Comparison of ENCODE assay signal across 9 mouse cellular contexts in the genomic region with DNA sequence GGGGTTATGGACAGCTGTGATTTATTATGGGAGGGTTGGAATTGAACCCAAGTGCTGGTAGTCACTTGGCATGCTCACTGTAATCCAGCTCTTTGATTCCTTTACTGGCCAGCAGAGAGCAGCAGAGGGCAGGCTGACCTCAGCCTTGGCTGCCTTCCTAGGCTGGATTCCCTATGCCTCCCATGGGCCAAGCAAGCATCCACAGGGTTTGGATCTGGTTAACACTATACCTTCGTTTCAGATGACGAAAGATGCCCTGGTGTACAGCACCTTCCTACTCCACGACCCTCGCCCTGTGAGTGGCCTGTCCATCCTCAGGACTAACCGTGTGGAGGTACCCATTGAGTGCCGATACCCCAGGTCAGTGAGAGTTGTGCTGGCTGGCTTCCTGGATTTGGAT. TPM values are rescaled to one million over a fixed set of nuclear protein-coding genes. Genes with fewer than 3 reads are reported as not detected.
A peak's percentile ranks its signal among the peaks of the same experiment; 100 is the strongest.
DNase-seq lines count a peak whose midpoint lies in the region; ATAC-seq and TF ChIP-seq lines count a peak whose summit lies in the region.
"Had no signal": no experiment of that assay in that cellular context is flagged by ENCODE, and none has a peak within 500 bp of the region (broad histone marks: within the 10 kb centered on the region; RNA-seq: fewer than 3 reads in every experiment).

No protein-coding gene starts in this region.

- no peak overlapping the region for H3K27ac ChIP-seq in forebrain, embryonic 11.5 days (ENCODE audit: low read depth, low read length)
- no peak overlapping the region for H3K27ac ChIP-seq in forebrain, embryonic 12.5 days
- no peak overlapping the region for H3K27ac ChIP-seq in embryonic facial prominence, embryonic 10.5 days (replicated peaks)
- H3K27ac ChIP-seq in liver, postnatal 0 days (ENCODE audit: low read depth): no peak overlapping the region
- H3K27ac ChIP-seq in small intestine, adult 2 months (ENCODE audit: insufficient read depth, low read depth, low read length): no peak overlapping the region

- no peak for TF ChIP-seq EP300 in liver, postnatal 0 days (IDR thresholded peaks at IDR 0.05; ENCODE audit: low read depth)

- no peak overlapping the region for H3K9ac ChIP-seq in forebrain, embryonic 11.5 days (ENCODE audit: low read length)
- no peak overlapping the region for H3K9ac ChIP-seq in forebrain, embryonic 12.5 days
- H3K9ac ChIP-seq in liver, postnatal 0 days (replicated peaks): no peak overlapping the region

- H3K27me3 ChIP-seq in forebrain, embryonic 11.5 days (ENCODE audit: control insufficient read depth, insufficient read depth, low read length): no peaks in the 10 kb centered on the region
- H3K27me3 ChIP-seq in forebrain, embryonic 12.5 days: no peaks in the 10 kb centered on the region
- no peaks in the 10 kb centered on the region for H3K27me3 ChIP-seq in embryonic facial prominence, embryonic 10.5 days (replicated peaks; ENCODE audit: low read depth, poor library complexity, severe bottlenecking)
- no peaks in the 10 kb centered on the region for H3K27me3 ChIP-seq in liver, postnatal 0 days (ENCODE audit: insufficient read depth, low read length)
- no peaks in the 10 kb centered on the region for H3K27me3 ChIP-seq in small intestine, adult 2 months (ENCODE audit: control insufficient read depth, insufficient read depth, low read length)

- 41% methylated on average over 6 of the region's 6 CpGs for WGBS in forebrain, embryonic 11.5 days
- WGBS in forebrain, embryonic 12.5 days: 41% methylated on average over 6 of the region's 6 CpGs
- WGBS in embryonic facial prominence, embryonic 10.5 days: 38% methylated on average over 6 of the region's 6 CpGs
- WGBS in liver, postnatal 0 days (ENCODE audit: insufficient replicate concordance): 52% methylated on average over 6 of the region's 6 CpGs
- WGBS in small intestine, adult 2 months: 41% methylated on average over 6 of the region's 6 CpGs

- peak; percentile 90 for TF ChIP-seq CTCF in liver, postnatal 0 days (IDR thresholded peaks at IDR 0.05; ENCODE audit: low read depth)
- TF ChIP-seq CTCF in small intestine, adult 2 months (IDR thresholded peaks at IDR 0.05; ENCODE audit: extremely low read depth, insufficient read length, insufficient replicate concordance, low read depth, low read length): peak; percentile 78; the same call in 1 of the 2 replicates

- H3K4me1 ChIP-seq in forebrain, embryonic 11.5 days (replicated peaks; ENCODE audit: control insufficient read depth, insufficient read depth, low read length): no peaks in the 10 kb centered on the region
- no peaks in the 10 kb centered on the region for H3K4me1 ChIP-seq in forebrain, embryonic 12.5 days
- no peaks in the 10 kb centered on the region for H3K4me1 ChIP-seq in embryonic facial prominence, embryonic 10.5 days
- no peaks in the 10 kb centered on the region for H3K4me1 ChIP-seq in liver, postnatal 0 days (ENCODE audit: insufficient read depth)
- no peaks in the 10 kb centered on the region for H3K4me1 ChIP-seq in small intestine, adult 2 months (ENCODE audit: control insufficient read depth, insufficient read depth, insufficient read length, low read length)

- TF ChIP-seq POLR2A in small intestine, adult 2 months (IDR thresholded peaks at IDR 0.05; ENCODE audit: low read depth, low read length): no peak

- H3K4me3 ChIP-seq in forebrain, embryonic 11.5 days (ENCODE audit: low read depth, low read length): no peak overlapping the region
- H3K4me3 ChIP-seq in forebrain, embryonic 12.5 days (replicated peaks): no peak overlapping the region
- no peak overlapping the region for H3K4me3 ChIP-seq in embryonic facial prominence, embryonic 10.5 days
- H3K4me3 ChIP-seq in liver, postnatal 0 days (ENCODE audit: low read depth, low read length): no peak overlapping the region
- no peak overlapping the region for H3K4me3 ChIP-seq in small intestine, adult 2 months (ENCODE audit: low read depth, low read length)

- peak; percentile 80 for DNase-seq in forebrain, embryonic 11.5 days (ENCODE audit: low spot score)
- peak; percentile 61 for DNase-seq in urinary bladder, postnatal 25 days (ENCODE audit: low spot score)
- no peak for DNase-seq in urinary bladder, adult 18-20 months (ENCODE audit: low spot score in 2 of 2)
- peak; percentile 73 for DNase-seq in embryonic facial prominence, embryonic 10.5 days (ENCODE audit: low spot score)
- peak; percentile 72 for DNase-seq in liver, postnatal 0 days

- ATAC-seq in forebrain, embryonic 11.5 days (replicated peaks; ENCODE audit: low FRiP score): 0 out of 2 replicates have a peak, but pooled peaks have one; percentile 39
- no peak; the same call in 1 of the 2 replicates for ATAC-seq in forebrain, embryonic 12.5 days (ENCODE audit: low FRiP score)
- peak; percentile 65 to 84 for ATAC-seq in hematopoietic stem cell, adult 5-6 weeks (replicated peaks in 1 of 2; ENCODE audit: insufficient read depth in 1 of 2, low FRiP score in 2 of 2, low TSS enrichment in 1 of 2, low read depth in 1 of 2, poor library complexity in 2 of 2, severe bottlenecking in 2 of 2)
- ATAC-seq in liver, postnatal 0 days: peak; percentile 58

- no peaks in the 10 kb centered on the region for H3K36me3 ChIP-seq in forebrain, embryonic 11.5 days (ENCODE audit: control insufficient read depth, insufficient read depth, low read length)
- no peaks in the 10 kb centered on the region for H3K36me3 ChIP-seq in forebrain, embryonic 12.5 days (replicated peaks)
- H3K36me3 ChIP-seq in embryonic facial prominence, embryonic 10.5 days (replicated peaks): no peaks in the 10 kb centered on the region
- no peaks in the 10 kb centered on the region for H3K36me3 ChIP-seq in liver, postnatal 0 days (replicated peaks; ENCODE audit: insufficient read depth, low read length)
- no peaks in the 10 kb centered on the region for H3K36me3 ChIP-seq in small intestine, adult 2 months (ENCODE audit: control insufficient read depth, insufficient read depth, low read length)

- H3K9me3 ChIP-seq in forebrain, embryonic 11.5 days (ENCODE audit: control insufficient read depth, low read length): no peaks in the 10 kb centered on the region
- H3K9me3 ChIP-seq in forebrain, embryonic 12.5 days: no peaks in the 10 kb centered on the region
- no peaks in the 10 kb centered on the region for H3K9me3 ChIP-seq in embryonic facial prominence, embryonic 10.5 days
- H3K9me3 ChIP-seq in liver, postnatal 0 days (ENCODE audit: low read length): no peaks in the 10 kb centered on the region

- H3K4me2 ChIP-seq in forebrain, embryonic 11.5 days (ENCODE audit: low read depth, low read length, severe bottlenecking): no peak overlapping the region
- no peak overlapping the region for H3K4me2 ChIP-seq in forebrain, embryonic 12.5 days
- no peak overlapping the region for H3K4me2 ChIP-seq in liver, postnatal 0 days (ENCODE audit: low read depth, low read length)

RNA-seq across cellular contexts. Expression of a gene that starts 2.5 kb away (rescaled TPM):
- not detected in 2 replicates for polyA plus RNA-seq in forebrain, embryonic 11.5 days (2014; fragmentation: Nextera tagmentation; extraction: Ambion mirVana)
- 0.28 TPM in 1 of 2 replicates, not detected in the other for polyA plus RNA-seq in forebrain, embryonic 12.5 days (2016; fragmentation: Nextera tagmentation; extraction: Ambion mirVana)
- not detected in 2 replicates for polyA plus RNA-seq in embryonic facial prominence, embryonic 10.5 days (2016; fragmentation: Nextera tagmentation; extraction: Ambion mirVana)
- not detected in 2 replicates for total RNA-seq in hematopoietic stem cell, adult 5-6 weeks (2017)
- polyA plus RNA-seq in liver, postnatal 0 days (2015; fragmentation: Nextera tagmentation; extraction: Ambion mirVana): not detected in 2 replicates
- not detected in 2 replicates for polyA plus RNA-seq in small intestine, adult 2 months (2012; rRNA removed)
- total RNA-seq: left cerebral cortex, postnatal 10 days had no signal

RNA-seq across cellular contexts. Expression of a gene that starts 8.1 kb away (rescaled TPM):
- polyA plus RNA-seq in forebrain, embryonic 11.5 days (2014; fragmentation: Nextera tagmentation; extraction: Ambion mirVana): 1.2 and 1.5 TPM in 2 replicates
- polyA plus RNA-seq in forebrain, embryonic 12.5 days (2016; fragmentation: Nextera tagmentation; extraction: Ambion mirVana): 1.1 and 1.7 TPM in 2 replicates
- polyA plus RNA-seq in embryonic facial prominence, embryonic 10.5 days (2016; fragmentation: Nextera tagmentation; extraction: Ambion mirVana): 3.1 and 4.0 TPM in 2 replicates
- total RNA-seq in hematopoietic stem cell, adult 5-6 weeks (2017): 3.4 and 3.8 TPM in 2 replicates
- polyA plus RNA-seq in liver, postnatal 0 days (2015; fragmentation: Nextera tagmentation; extraction: Ambion mirVana): 1.7 and 1.9 TPM in 2 replicates
- 3.6 and 3.9 TPM in 2 replicates for polyA plus RNA-seq in small intestine, adult 2 months (2012; rRNA removed)

RNA-seq across cellular contexts. Expression of a gene that starts 12.2 kb away (rescaled TPM):
- 35.4 and 37.0 TPM in 2 replicates for polyA plus RNA-seq in forebrain, embryonic 11.5 days (2014; fragmentation: Nextera tagmentation; extraction: Ambion mirVana)
- 29.7 and 32.9 TPM in 2 replicates for polyA plus RNA-seq in forebrain, embryonic 12.5 days (2016; fragmentation: Nextera tagmentation; extraction: Ambion mirVana)
- polyA plus RNA-seq in embryonic facial prominence, embryonic 10.5 days (2016; fragmentation: Nextera tagmentation; extraction: Ambion mirVana): 38.5 and 39.2 TPM in 2 replicates
- total RNA-seq in hematopoietic stem cell, adult 5-6 weeks (2017): 3.4 and 4.4 TPM in 2 replicates
- polyA plus RNA-seq in liver, postnatal 0 days (2015; fragmentation: Nextera tagmentation; extraction: Ambion mirVana): 4.8 and 4.9 TPM in 2 replicates
- polyA plus RNA-seq in small intestine, adult 2 months (2012; rRNA removed): 8.7 and 17.6 TPM in 2 replicates

RNA-seq across cellular contexts. Expression of a gene that starts 48.0 kb away (rescaled TPM):
- polyA plus RNA-seq in forebrain, embryonic 11.5 days (2014; fragmentation: Nextera tagmentation; extraction: Ambion mirVana): 147 and 161 TPM in 2 replicates
- polyA plus RNA-seq in forebrain, embryonic 12.5 days (2016; fragmentation: Nextera tagmentation; extraction: Ambion mirVana): 410 and 460 TPM in 2 replicates
- 244 and 257 TPM in 2 replicates for polyA plus RNA-seq in embryonic facial prominence, embryonic 10.5 days (2016; fragmentation: Nextera tagmentation; extraction: Ambion mirVana)
- 95.4 and 110 TPM in 2 replicates for total RNA-seq in hematopoietic stem cell, adult 5-6 weeks (2017)
- polyA plus RNA-seq in liver, postnatal 0 days (2015; fragmentation: Nextera tagmentation; extraction: Ambion mirVana): 56.7 and 66.8 TPM in 2 replicates
- polyA plus RNA-seq in small intestine, adult 2 months (2012; rRNA removed): 21.2 and 27.3 TPM in 2 replicates

RNA-seq across cellular contexts. Expression of a gene that starts 55.9 kb away (rescaled TPM):
- polyA plus RNA-seq in forebrain, embryonic 11.5 days (2014; fragmentation: Nextera tagmentation; extraction: Ambion mirVana): not detected in 2 replicates
- not detected in 2 replicates for polyA plus RNA-seq in forebrain, embryonic 12.5 days (2016; fragmentation: Nextera tagmentation; extraction: Ambion mirVana)
- polyA plus RNA-seq in embryonic facial prominence, embryonic 10.5 days (2016; fragmentation: Nextera tagmentation; extraction: Ambion mirVana): 0.32 and 0.78 TPM in 2 replicates
- total RNA-seq in hematopoietic stem cell, adult 5-6 weeks (2017): not detected in 2 replicates
- 4.0 and 4.7 TPM in 2 replicates for polyA plus RNA-seq in liver, postnatal 0 days (2015; fragmentation: Nextera tagmentation; extraction: Ambion mirVana)
- 1.4 and 3.7 TPM in 2 replicates for polyA plus RNA-seq in small intestine, adult 2 months (2012; rRNA removed)
- total RNA-seq: left cerebral cortex, postnatal 10 days had no signal

Comparison
In these comparisons a context has a peak if more than half of its experiments do, and no peak if none do; other contexts are left out.
1. DNase-seq: peak in forebrain, embryonic 11.5 days (single experiment), urinary bladder, postnatal 25 days (single experiment), embryonic facial prominence, embryonic 10.5 days (single experiment) and liver, postnatal 0 days (single experiment); none in urinary bladder, adult 18-20 months (0 of 2).